Mouse (Mus musculus) limb, embryonic 13.5 days (tissue): ENCODE results near the gene Adad2. TPM values are rescaled to one million over a fixed set of nuclear protein-coding genes. Genes with fewer than 3 reads are reported as not detected.

ENCODE experiments used
- ATAC-seq: fragments of 200-750 bp; cut with Nextera tagmentation; 2 replicates; pipeline ENCODE4 v1.8.0; 2017; ENCODE audit warnings: low read depth, moderate number of reproducible peaks, moderate TSS enrichment; ENCODE audit not compliant: low FRiP score
- H3K27ac ChIP-seq: fragments of 300-500 bp; sonication (generic); 2 replicates; pipeline ENCODE4 v1.5.1; 2015; ENCODE audit warnings: inconsistent platforms, mild to moderate bottlenecking, moderate library complexity
- H3K27me3 ChIP-seq: fragments of 300-500 bp; sonication (generic); 2 replicates; pipeline ENCODE4 v1.6.1; 2015; ENCODE audit warnings: mild to moderate bottlenecking, inconsistent platforms
- H3K36me3 ChIP-seq: fragments of 300-500 bp; sonication (generic); 2 replicates; pipeline ENCODE4 v1.6.1; 2015; ENCODE audit warnings: inconsistent platforms, mild to moderate bottlenecking, moderate library complexity
- H3K4me1 ChIP-seq: fragments of 300-500 bp; sonication (generic); 2 replicates; pipeline ENCODE4 v1.6.1; 2015; ENCODE audit warnings: inconsistent platforms
- H3K4me2 ChIP-seq: fragments of 300-500 bp; sonication (generic); replicated peaks from 2 replicates; pipeline ENCODE4 v1.6.1; 2015; ENCODE audit warnings: inconsistent platforms, mild to moderate bottlenecking, moderate library complexity
- H3K4me3 ChIP-seq: fragments of 300-500 bp; sonication (generic); 2 replicates; pipeline ENCODE4 v1.5.1; 2015; ENCODE audit warnings: moderate library complexity, mild to moderate bottlenecking, inconsistent platforms
- H3K9ac ChIP-seq: fragments of 300-500 bp; sonication (generic); 2 replicates; pipeline ENCODE4 v1.6.1; 2015; ENCODE audit warnings: mild to moderate bottlenecking, inconsistent platforms
- H3K9me3 ChIP-seq: fragments of 300-500 bp; sonication (generic); 2 replicates; pipeline ENCODE4 v1.6.1; 2016; ENCODE audit warnings: inconsistent platforms
- WGBS: fragments of 180-500 bp; shearing (Covaris S2); methylation state at CpG from one replicate; pipeline ENCODE4 v1.1.7; 2015; 5-methylcytosine and 5-hydroxymethylcytosine counted together
- polyA plus RNA-seq: library from polyadenylated mRNA; unstranded; fragments of >200 nt; fragmentation: Nextera tagmentation; extraction: Ambion mirVana; gene quantifications from 2 replicates; pipeline ENCODE4 v1.2.1, GENCODE M21; 2015

Gene Adad2
- polyA plus RNA-seq, 1 experiment from 2014 or later = 0.19 TPM

- no peak overlapping the region for H3K4me2 ChIP-seq
- H3K4me1 ChIP-seq = peaks cover 19% of the 10 kb centered on the region
Measured at GRCm38 (mm10) chr8:119632909-119633308, 20.4 kb downstream of the Adad2 start.

GRCm38 (mm10) chr8:119634616-119635336, 22.2 kb downstream of the Adad2 start:
- peaks cover 41% of the 10 kb centered on the region for H3K27me3 ChIP-seq
- no peak overlapping the region for H3K4me3 ChIP-seq
- no peak overlapping the region for H3K27ac ChIP-seq
- no peaks in the 10 kb centered on the region for H3K36me3 ChIP-seq
- H3K4me1 ChIP-seq = peaks cover 14% of the 10 kb centered on the region
- no peak overlapping the region for H3K9ac ChIP-seq
- no peak overlapping the region for H3K4me2 ChIP-seq
- 25% methylated on average over 14 of the region's 14 CpGs for WGBS
- ATAC-seq = no peak; the same call in 1 of the 2 replicates
- H3K9me3 ChIP-seq = no peaks in the 10 kb centered on the region

More at GRCm38 (mm10) chr8:119632909-119633308, 20.4 kb downstream of the Adad2 start:
- 55% methylated on average over 29 of the region's 29 CpGs for WGBS
- Histone ChIP-seq H3K4me3 (no peak overlapping the region), H3K9ac (no peak overlapping the region), H3K27me3 (peaks cover 41% of the 10 kb centered on the region), H3K9me3 (no peaks in the 10 kb centered on the region), H3K36me3 (no peaks in the 10 kb centered on the region), H3K27ac (no peak overlapping the region)
- no peak for ATAC-seq

- Histone ChIP-seq H3K4me3 (no peak within 1 kb of the TSS), H3K9ac (peak within 1 kb of the TSS; percentile 48), H3K9me3 (no peaks in the 10 kb centered on the region), H3K36me3 (no peaks in the 10 kb centered on the region), H3K4me2 (no peak within 1 kb of the TSS), H3K27ac (no peak within 1 kb of the TSS), H3K4me1 (peaks cover 14% of the 10 kb centered on the region), H3K27me3 (peaks cover 41% of the 10 kb centered on the region)
- ATAC-seq = no peak
- 40% methylated on average over 6 of the region's 6 CpGs for WGBS
Measured at GRCm38 (mm10) chr8:119635378-119635777, 22.8 kb downstream of the Adad2 start, which contains the start of gene Kcng4. Gene Kcng4, minus strand, starts transcription at chr8:119635680.

- Histone ChIP-seq H3K9ac (no peak overlapping the region), H3K4me2 (no peak overlapping the region), H3K27me3 (peaks cover 41% of the 10 kb centered on the region), H3K36me3 (no peaks in the 10 kb centered on the region), H3K9me3 (no peaks in the 10 kb centered on the region), H3K4me3 (no peak overlapping the region), H3K4me1 (peaks cover 14% of the 10 kb centered on the region), H3K27ac (no peak overlapping the region)
- ATAC-seq = no peak
- 49% methylated on average over 2 of the region's 2 CpGs for WGBS
Measured at GRCm38 (mm10) chr8:119635958-119636357, 23.4 kb downstream of the Adad2 start.

- Histone ChIP-seq H3K9ac (0 out of 2 replicates have a peak overlapping the region, but pooled peaks have one; percentile 13), H3K4me1 (peaks cover 14% of the 10 kb centered on the region), H3K4me2 (no peak overlapping the region), H3K36me3 (no peaks in the 10 kb centered on the region), H3K9me3 (0 out of 2 replicates have a peak, but pooled peaks cover under 1% of the 10 kb centered on the region), H3K27ac (no peak overlapping the region), H3K27me3 (peaks cover 41% of the 10 kb centered on the region), H3K4me3 (no peak overlapping the region)
- 55% methylated on average over 7 of the region's 7 CpGs for WGBS
- ATAC-seq = no peak
Measured at GRCm38 (mm10) chr8:119636766-119637165, 24.2 kb downstream of the Adad2 start.

GRCm38 (mm10) chr8:119637381-119637780, 24.8 kb downstream of the Adad2 start:
- Histone ChIP-seq H3K4me1 (peaks cover 14% of the 10 kb centered on the region), H3K27ac (no peak overlapping the region), H3K9ac (no peak overlapping the region), H3K4me3 (no peak overlapping the region), H3K36me3 (no peaks in the 10 kb centered on the region), H3K27me3 (peaks cover 39% of the 10 kb centered on the region), H3K4me2 (no peak overlapping the region), H3K9me3 (0 out of 2 replicates have a peak, but pooled peaks cover 3% of the 10 kb centered on the region)
- 76% methylated on average over 4 of the region's 4 CpGs for WGBS
- no peak for ATAC-seq

- 87% methylated on average over 6 of the region's 6 CpGs for WGBS
- Histone ChIP-seq H3K9me3 (0 out of 2 replicates have a peak, but pooled peaks cover 3% of the 10 kb centered on the region), H3K27me3 (peaks cover 31% of the 10 kb centered on the region), H3K4me2 (no peak overlapping the region), H3K4me3 (no peak overlapping the region), H3K4me1 (peaks cover 14% of the 10 kb centered on the region), H3K27ac (no peak overlapping the region), H3K9ac (no peak overlapping the region), H3K36me3 (no peaks in the 10 kb centered on the region)
- no peak for ATAC-seq
Measured at GRCm38 (mm10) chr8:119638261-119638660, 25.7 kb downstream of the Adad2 start.

GRCm38 (mm10) chr8:119639798-119640197, 27.3 kb downstream of the Adad2 start:
- WGBS = 34% methylated on average over 7 of the region's 7 CpGs
- H3K9me3 ChIP-seq = 0 out of 2 replicates have a peak, but pooled peaks cover 3% of the 10 kb centered on the region
- no peak overlapping the region for H3K9ac ChIP-seq
- peaks cover 11% of the 10 kb centered on the region for H3K4me1 ChIP-seq
- no peaks in the 10 kb centered on the region for H3K36me3 ChIP-seq
- no peak overlapping the region for H3K4me3 ChIP-seq
- no peak overlapping the region for H3K27ac ChIP-seq
- ATAC-seq = no peak
- peaks cover 16% of the 10 kb centered on the region for H3K27me3 ChIP-seq
- H3K4me2 ChIP-seq = no peak overlapping the region

- 0 out of 2 replicates have a peak, but pooled peaks cover 4% of the 10 kb centered on the region for H3K27me3 ChIP-seq
- H3K4me1 ChIP-seq = no peaks in the 10 kb centered on the region
- no peak overlapping the region for H3K4me2 ChIP-seq
- 83% methylated on average over 5 of the region's 5 CpGs for WGBS
- no peak for ATAC-seq
- H3K4me3 ChIP-seq = no peak overlapping the region
- H3K9me3 ChIP-seq = 0 out of 2 replicates have a peak, but pooled peaks cover 5% of the 10 kb centered on the region
- H3K9ac ChIP-seq = no peak overlapping the region
- H3K27ac ChIP-seq = no peak overlapping the region
- H3K36me3 ChIP-seq = no peaks in the 10 kb centered on the region
Measured at GRCm38 (mm10) chr8:119641058-119641457, 28.5 kb downstream of the Adad2 start.

- ATAC-seq = no peak
- Histone ChIP-seq H3K36me3 (no peaks in the 10 kb centered on the region), H3K4me1 (no peaks in the 10 kb centered on the region), H3K4me2 (no peak overlapping the region), H3K9me3 (0 out of 2 replicates have a peak, but pooled peaks cover 8% of the 10 kb centered on the region), H3K9ac (no peak overlapping the region), H3K4me3 (no peak overlapping the region), H3K27me3 (no peaks in the 10 kb centered on the region), H3K27ac (no peak overlapping the region)
- WGBS = 87% methylated on average over 1 of the region's 1 CpGs
Measured at GRCm38 (mm10) chr8:119642960-119643359, 30.4 kb downstream of the Adad2 start.

- H3K9me3 ChIP-seq = 0 out of 2 replicates have a peak, but pooled peaks cover 8% of the 10 kb centered on the region
- H3K4me3 ChIP-seq = no peak overlapping the region
- no peaks in the 10 kb centered on the region for H3K4me1 ChIP-seq
- no peak overlapping the region for H3K4me2 ChIP-seq
- H3K9ac ChIP-seq = no peak overlapping the region
- no peak for ATAC-seq
- WGBS = 43% methylated on average over 17 of the region's 17 CpGs
- no peaks in the 10 kb centered on the region for H3K36me3 ChIP-seq
- H3K27me3 ChIP-seq = no peaks in the 10 kb centered on the region
- H3K27ac ChIP-seq = no peak overlapping the region
Measured at GRCm38 (mm10) chr8:119644429-119644960, 31.9 kb downstream of the Adad2 start.

- 0 out of 2 replicates have a peak, but pooled peaks cover 1% of the 10 kb centered on the region for H3K4me1 ChIP-seq
- WGBS = 58% methylated on average over 18 of the region's 18 CpGs
- no peak overlapping the region for H3K4me2 ChIP-seq
- 0 out of 2 replicates have a peak, but pooled peaks cover 8% of the 10 kb centered on the region for H3K9me3 ChIP-seq
- H3K9ac ChIP-seq = no peak overlapping the region
- H3K27me3 ChIP-seq = no peaks in the 10 kb centered on the region
- H3K27ac ChIP-seq = no peak overlapping the region
- no peak for ATAC-seq
- H3K4me3 ChIP-seq = no peak overlapping the region
- no peaks in the 10 kb centered on the region for H3K36me3 ChIP-seq
Measured at GRCm38 (mm10) chr8:119644981-119645597, 32.5 kb downstream of the Adad2 start.
